17 mouse cellular contexts compared by ENCODE assay signal in genomic region chr5:143620196-143620595, GRCm38 (mm10).
"Had no signal": no experiment of that assay in that cellular context is flagged by ENCODE, and none has a peak within 500 bp of the region (broad histone marks: within the 10 kb centered on the region; RNA-seq: fewer than 3 reads in every experiment).

No protein-coding gene starts in this region.

- H3K36me3 ChIP-seq: liver, embryonic 15.5 days; lung, embryonic 15.5 days; midbrain, embryonic 10.5 days; midbrain, embryonic 12.5 days; neural tube, embryonic 13.5 days; neural tube, embryonic 15.5 days had no signal

- H3K27me3 ChIP-seq: liver, embryonic 15.5 days; lung, embryonic 15.5 days; midbrain, embryonic 12.5 days; neural tube, embryonic 13.5 days; neural tube, embryonic 15.5 days had no signal

- DNase-seq: liver, postnatal 0 days; right cerebral cortex, adult 18-20 months; right cerebral cortex, postnatal 25 days; spleen, adult 18-20 months; thymus, adult 18-20 months; thymus, postnatal 14 days; thymus, postnatal 36 days had no signal

- ATAC-seq: liver, postnatal 0 days; lung, postnatal 0 days; midbrain, embryonic 16.5 days had no signal

- H3K9me3 ChIP-seq: liver, embryonic 15.5 days; lung, embryonic 15.5 days; megakaryocyte, embryonic 14.5 days; midbrain, embryonic 10.5 days; midbrain, embryonic 12.5 days; neural tube, embryonic 13.5 days; neural tube, embryonic 15.5 days had no signal

- H3K4me3 ChIP-seq: liver, embryonic 15.5 days; lung, embryonic 15.5 days; megakaryocyte, embryonic 14.5 days; midbrain, embryonic 10.5 days; midbrain, embryonic 12.5 days; myocyte; neural tube, embryonic 13.5 days; neural tube, embryonic 15.5 days had no signal
